In genomic region chr4:68404364-68404763, GRCm38 (mm10) we compare ENCODE assay signal across 14 mouse cellular contexts.
DNase-seq lines count a peak whose midpoint lies in the region.
"Had no signal": no experiment of that assay in that cellular context is flagged by ENCODE, and none has a peak within 500 bp of the region (broad histone marks: within the 10 kb centered on the region; RNA-seq: fewer than 3 reads in every experiment).

No protein-coding gene starts in this region.

- intact Hi-C loops in gastrocnemius, postnatal 14 days (cut with DNase I; ENCODE audit: low total_unique reads), result no loop called here

- peak; percentile 12 for DNase-seq in layer of hippocampus, adult 11-12 months (ENCODE audit: low spot score)
- no peak for DNase-seq in layer of hippocampus, postnatal 14 days (ENCODE audit: low spot score in 2 of 2)
- DNase-seq in brain, adult 2 months (ENCODE audit: low read depth, low spot score), result peak; percentile 72
- DNase-seq in cerebellum, adult 11 months, result peak; percentile 8
- peak; percentile 27 to 55 for DNase-seq in cerebellum, postnatal 14 days
- no peak for DNase-seq in urinary bladder, postnatal 36 days (ENCODE audit: low spot score in 2 of 2)
- DNase-seq in gastrocnemius, postnatal 14 days, result no peak
- DNase-seq: gastrocnemius, postnatal 10 days; kidney, adult 18-20 months; kidney, postnatal 14 days; layer of hippocampus, adult 9-11 months; liver; lung, adult 18-20 months; lung, postnatal 4 days had no signal

Comparison
In these comparisons a context has a peak if more than half of its experiments do, and no peak if none do; other contexts are left out.
1. DNase-seq: peak in layer of hippocampus, adult 11-12 months (single experiment), brain, adult 2 months (single experiment), cerebellum, adult 11 months (single experiment) and cerebellum, postnatal 14 days (2 of 2); none in layer of hippocampus, postnatal 14 days (0 of 2), urinary bladder, postnatal 36 days (0 of 2) and gastrocnemius, postnatal 14 days (single experiment).